Mouse (Mus musculus): ENCODE data around the gene Entpd5. TPM values are rescaled to one million over a fixed set of nuclear protein-coding genes. Genes with fewer than 3 reads are reported as not detected.
"Not testable (repeated sequence)": the region's sequence is repeated elsewhere in the genome, so short reads cannot be mapped to it uniquely, and the experiment has no call there.

The Entpd5 gene
- total and polyA plus RNA-seq, 2 experiments from 2014 or later: 13.4 to 15.6 TPM

GRCm38 (mm10) chr12:84361555-84362489 is 47.0 kb downstream of the Entpd5 start, which contains the start of the genes Coq6 and Fam161b:
Coq6 (plus strand) TSS chr12:84361657.
Fam161b (minus strand) TSS chr12:84361833.
- under 1% methylated on average over 51 of the region's 51 CpGs for WGBS
- DNase-seq (ENCODE audit: low spot score) (peak; percentile 99), ATAC-seq (peak; percentile 100)
- no peak; the same call in none of the 2 replicates for TF ChIP-seq CTCF (IDR thresholded peaks at IDR 0.05; ENCODE audit: low read depth)
- Histone ChIP-seq H3K4me2 (ENCODE audit: low read depth, low read length) (peak within 1 kb of the TSS; percentile 91), H3K4me3 (ENCODE audit: low read length) (peak within 1 kb of the TSS; percentile 98), H3K27me3 (ENCODE audit: insufficient read depth, low read length) (no peaks in the 10 kb centered on the region), H3K27ac (peak within 1 kb of the TSS; percentile 68), H3K9me3 (ENCODE audit: low read length) (no peaks in the 10 kb centered on the region), H3K4me1 (ENCODE audit: insufficient read depth, low read length) (peaks cover 8% of the 10 kb centered on the region; the same call in 1 of the 2 replicates), H3K9ac (replicated peaks; ENCODE audit: low read length) (peak within 1 kb of the TSS; percentile 84), H3K36me3 (ENCODE audit: insufficient read depth, low read length) (0 out of 2 replicates have a peak, but pooled peaks cover 3% of the 10 kb centered on the region)

GRCm38 (mm10) chr12:84358699-84359098 is 50.1 kb downstream of the Entpd5 start:
- not testable (repeated sequence) for H3K4me3 ChIP-seq (ENCODE audit: low read length); ATAC-seq; H3K9me3 ChIP-seq (ENCODE audit: low read length); H3K4me1 ChIP-seq (ENCODE audit: insufficient read depth, low read length); H3K27me3 ChIP-seq (ENCODE audit: insufficient read depth, low read length); DNase-seq (ENCODE audit: low spot score); H3K4me2 ChIP-seq (ENCODE audit: low read depth, low read length); H3K9ac ChIP-seq (replicated peaks; ENCODE audit: low read length); H3K27ac ChIP-seq; H3K36me3 ChIP-seq (ENCODE audit: insufficient read depth, low read length)
- WGBS: 89% methylated on average over 2 of the region's 2 CpGs

- H3K9ac ChIP-seq (replicated peaks; ENCODE audit: low read length): no peak overlapping the region
- no peaks in the 10 kb centered on the region for H3K27me3 ChIP-seq (ENCODE audit: insufficient read depth, low read length)
- peak; percentile 64 for TF ChIP-seq CTCF (IDR thresholded peaks at IDR 0.05; ENCODE audit: low read depth)
- no peaks in the 10 kb centered on the region for H3K9me3 ChIP-seq (ENCODE audit: low read length)
- no peak overlapping the region for H3K4me2 ChIP-seq (ENCODE audit: low read depth, low read length)
- H3K27ac ChIP-seq: no peak overlapping the region
- DNase-seq (ENCODE audit: low spot score) (peak; percentile 25), ATAC-seq (no peak)
- H3K36me3 ChIP-seq (ENCODE audit: insufficient read depth, low read length): peaks cover 31% of the 10 kb centered on the region; the same call in 1 of the 2 replicates
- H3K4me1 ChIP-seq (ENCODE audit: insufficient read depth, low read length): no peaks in the 10 kb centered on the region
- WGBS: 38% methylated on average over 2 of the region's 2 CpGs
- H3K4me3 ChIP-seq (ENCODE audit: low read length): no peak overlapping the region
Measured at GRCm38 (mm10) chr12:84347192-84347591, 61.6 kb downstream of the Entpd5 start.

DNA sequence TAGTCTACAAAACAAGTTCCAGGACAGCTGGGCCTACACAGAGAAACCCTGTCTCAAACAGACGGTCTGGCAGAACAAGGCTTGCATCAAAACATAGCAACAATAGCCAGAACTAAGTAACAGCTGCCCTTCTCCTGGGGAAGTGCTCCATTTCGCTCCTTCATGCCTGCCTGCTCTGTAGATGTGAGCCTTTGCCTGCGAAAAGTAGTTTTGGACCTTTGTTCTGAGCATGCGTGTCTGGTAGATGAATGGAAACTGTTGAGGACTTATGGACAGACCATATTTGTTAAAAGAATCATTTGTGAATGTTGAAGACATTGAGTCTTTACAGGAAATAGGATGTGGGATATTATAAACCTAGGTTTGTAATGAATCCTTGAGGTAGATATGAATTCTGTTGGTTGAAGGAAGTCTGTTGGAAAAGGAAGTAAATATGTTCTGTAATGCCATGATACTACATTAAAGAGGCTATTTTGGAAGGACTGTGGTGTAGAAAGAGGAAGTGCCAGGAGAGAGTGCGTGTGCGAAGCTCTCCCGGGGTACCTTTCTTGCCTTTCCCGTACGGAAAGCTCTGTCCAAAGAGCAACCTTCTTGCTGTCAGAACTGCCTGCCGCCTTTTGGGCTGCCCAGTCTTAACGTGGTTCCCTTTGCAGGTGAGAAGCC is 71.7 kb downstream of the Entpd5 start:
- DNase-seq (ENCODE audit: low spot score): no peak
- no peaks in the 10 kb centered on the region for H3K27me3 ChIP-seq (ENCODE audit: insufficient read depth, low read length)
- H3K4me1 ChIP-seq (ENCODE audit: insufficient read depth, low read length): no peaks in the 10 kb centered on the region
- H3K9ac ChIP-seq (replicated peaks; ENCODE audit: low read length): no peak overlapping the region
- H3K9me3 ChIP-seq (ENCODE audit: low read length): no peaks in the 10 kb centered on the region
- no peak overlapping the region for H3K4me2 ChIP-seq (ENCODE audit: low read depth, low read length)
- peaks cover 55% of the 10 kb centered on the region for H3K36me3 ChIP-seq (ENCODE audit: insufficient read depth, low read length)
- 91% methylated on average over 11 of the region's 11 CpGs for WGBS
- ATAC-seq: no peak
- no peak overlapping the region for H3K27ac ChIP-seq
- no peak for TF ChIP-seq CTCF (IDR thresholded peaks at IDR 0.05; ENCODE audit: low read depth)
- H3K4me3 ChIP-seq (ENCODE audit: low read length): no peak overlapping the region

DNA sequence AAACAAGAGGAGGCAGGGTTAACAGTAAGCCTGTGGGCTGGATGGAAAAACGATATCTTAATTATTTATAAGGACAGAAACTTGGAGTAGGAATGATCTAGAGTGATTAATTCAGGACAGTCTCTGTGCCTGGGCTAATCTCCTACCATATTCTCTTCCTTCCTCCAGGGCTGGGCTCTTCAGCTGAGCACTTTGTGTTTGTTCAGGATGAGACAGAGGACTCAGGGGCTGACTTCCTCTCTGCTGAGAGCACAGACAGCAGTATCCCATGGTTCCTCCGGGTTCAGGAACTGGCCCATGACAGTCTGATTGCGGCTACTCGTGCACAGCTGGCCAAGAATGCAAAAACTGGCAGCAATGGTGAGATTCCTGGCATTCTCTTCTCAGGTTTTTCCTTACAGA is 81.7 kb downstream of the Entpd5 start:
- H3K4me3 ChIP-seq (ENCODE audit: low read length): no peak overlapping the region
- no peaks in the 10 kb centered on the region for H3K9me3 ChIP-seq (ENCODE audit: low read length)
- ATAC-seq: no peak
- no peak for DNase-seq (ENCODE audit: low spot score)
- no peaks in the 10 kb centered on the region for H3K27me3 ChIP-seq (ENCODE audit: insufficient read depth, low read length)
- 76% methylated on average over 4 of the region's 4 CpGs for WGBS
- no peak overlapping the region for H3K9ac ChIP-seq (replicated peaks; ENCODE audit: low read length)
- H3K27ac ChIP-seq: no peak overlapping the region
- peaks cover 38% of the 10 kb centered on the region for H3K36me3 ChIP-seq (ENCODE audit: insufficient read depth, low read length)
- no peak for TF ChIP-seq CTCF (IDR thresholded peaks at IDR 0.05; ENCODE audit: low read depth)
- no peak overlapping the region for H3K4me2 ChIP-seq (ENCODE audit: low read depth, low read length)
- no peaks in the 10 kb centered on the region for H3K4me1 ChIP-seq (ENCODE audit: insufficient read depth, low read length)

Other genes starting within 250 kb of the Entpd5 start
- gene Elmsan1, start 190.1 kb downstream of the Entpd5 start, total RNA-seq (2014; rRNA removed): 9.3 and 11.5 TPM in 2 replicates
- gene Elmsan1, start 190.1 kb downstream of the Entpd5 start, polyA plus RNA-seq (2015; fragmentation: Nextera tagmentation; extraction: Ambion mirVana): 2.7 and 3.0 TPM in 2 replicates
- 10.2 and 13.4 TPM in 2 replicates for gene Ptgr2, start 123.8 kb downstream of the Entpd5 start, total RNA-seq (2014; rRNA removed)
- gene Ptgr2, start 123.8 kb downstream of the Entpd5 start, polyA plus RNA-seq (2015; fragmentation: Nextera tagmentation; extraction: Ambion mirVana): 20.3 and 22.7 TPM in 2 replicates
- 30.9 and 55.9 TPM in 2 replicates for gene Zfp410, start 92.2 kb downstream of the Entpd5 start, total RNA-seq (2014; rRNA removed)
- 50.0 and 53.8 TPM in 2 replicates for gene Zfp410, start 92.2 kb downstream of the Entpd5 start, polyA plus RNA-seq (2015; fragmentation: Nextera tagmentation; extraction: Ambion mirVana)
- 67.9 and 80.2 TPM in 2 replicates for gene Coq6, start 47.4 kb downstream of the Entpd5 start, total RNA-seq (2014; rRNA removed)
- 39.7 and 40.8 TPM in 2 replicates for gene Coq6, start 47.4 kb downstream of the Entpd5 start, polyA plus RNA-seq (2015; fragmentation: Nextera tagmentation; extraction: Ambion mirVana)
- gene Fam161b, start 47.2 kb downstream of the Entpd5 start, total RNA-seq (2014; rRNA removed): 7.1 and 9.7 TPM in 2 replicates
- gene Fam161b, start 47.2 kb downstream of the Entpd5 start, polyA plus RNA-seq (2015; fragmentation: Nextera tagmentation; extraction: Ambion mirVana): 9.8 and 10.2 TPM in 2 replicates
- 2.2 and 2.4 TPM in 2 replicates for gene Bbof1, start within 50 bp of the Entpd5 start, total RNA-seq (2014; rRNA removed)
- 2.1 and 2.3 TPM in 2 replicates for gene Bbof1, start within 50 bp of the Entpd5 start, polyA plus RNA-seq (2015; fragmentation: Nextera tagmentation; extraction: Ambion mirVana)
- gene Rnf113a2, start 8.2 kb upstream of the Entpd5 start, total RNA-seq (2014; rRNA removed): 3.2 and 7.4 TPM in 2 replicates
- gene Rnf113a2, start 8.2 kb upstream of the Entpd5 start, polyA plus RNA-seq (2015; fragmentation: Nextera tagmentation; extraction: Ambion mirVana): 20.1 and 21.3 TPM in 2 replicates
- 37.5 and 47.2 TPM in 2 replicates for gene Aldh6a1, start 42.0 kb upstream of the Entpd5 start, total RNA-seq (2014; rRNA removed)
- 46.5 and 52.1 TPM in 2 replicates for gene Aldh6a1, start 42.0 kb upstream of the Entpd5 start, polyA plus RNA-seq (2015; fragmentation: Nextera tagmentation; extraction: Ambion mirVana)
- gene Lin52, start 42.4 kb upstream of the Entpd5 start, total RNA-seq (2014; rRNA removed): 23.1 and 23.5 TPM in 2 replicates
- 20.4 and 25.2 TPM in 2 replicates for gene Lin52, start 42.4 kb upstream of the Entpd5 start, polyA plus RNA-seq (2015; fragmentation: Nextera tagmentation; extraction: Ambion mirVana)
- 2.5 and 4.0 TPM in 2 replicates for gene Vsx2, start 160.7 kb upstream of the Entpd5 start, total RNA-seq (2014; rRNA removed)
- 1.8 and 2.4 TPM in 2 replicates for gene Vsx2, start 160.7 kb upstream of the Entpd5 start, polyA plus RNA-seq (2015; fragmentation: Nextera tagmentation; extraction: Ambion mirVana)
- 7.5 and 12.3 TPM in 2 replicates for gene Abcd4, start 208.4 kb upstream of the Entpd5 start, total RNA-seq (2014; rRNA removed)
- gene Abcd4, start 208.4 kb upstream of the Entpd5 start, polyA plus RNA-seq (2015; fragmentation: Nextera tagmentation; extraction: Ambion mirVana): 9.2 and 10.9 TPM in 2 replicates
- gene Vrtn, start 232.0 kb upstream of the Entpd5 start, total RNA-seq (2014; rRNA removed): not detected in 2 replicates
- not detected in 2 replicates for gene Vrtn, start 232.0 kb upstream of the Entpd5 start, polyA plus RNA-seq (2015; fragmentation: Nextera tagmentation; extraction: Ambion mirVana)

All from hindbrain, postnatal 0 days (tissue).